Mouse (Mus musculus): Measurements from ENCODE around the gene Mcub.

DNA sequence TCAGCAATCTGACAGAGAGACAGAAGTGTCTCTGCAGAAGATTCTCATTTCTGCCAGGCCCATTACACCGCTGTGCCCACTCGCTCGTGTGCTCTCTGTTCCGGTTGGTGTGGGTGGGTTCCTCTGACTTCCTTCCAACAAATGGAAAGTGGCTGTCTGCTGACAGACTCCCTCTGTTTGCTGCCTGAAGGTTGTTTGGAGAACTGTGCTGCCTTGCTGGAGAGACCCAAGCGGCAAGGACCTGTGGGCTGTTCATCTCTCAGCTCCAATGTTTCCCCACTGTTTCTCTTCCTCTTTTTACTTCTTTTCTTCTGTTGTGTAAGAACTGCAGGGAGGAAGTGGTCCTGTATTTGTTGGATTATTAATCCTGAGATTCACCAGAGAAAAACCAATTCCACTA is 21.6 kb downstream of the Mcub start:
- TF ChIP-seq POLR2A (IDR thresholded peaks at IDR 0.05; ENCODE audit: control insufficient read depth, extremely low read depth, insufficient read depth, low read length, poor library complexity) (no peak), CTCF (IDR thresholded peaks at IDR 0.05; ENCODE audit: borderline replicate concordance, control insufficient read depth, extremely low read depth, insufficient read depth, low read length, poor library complexity) (no peak)

Measured in thymus, adult 2 months (tissue).